Mouse (Mus musculus): ENCODE data around the gene Hk2. TPM values are rescaled to one million over a fixed set of nuclear protein-coding genes. Genes with fewer than 3 reads are reported as not detected.

Gene Hk2
- polyA plus RNA-seq, 1 experiment, result 31.5 TPM

DNA sequence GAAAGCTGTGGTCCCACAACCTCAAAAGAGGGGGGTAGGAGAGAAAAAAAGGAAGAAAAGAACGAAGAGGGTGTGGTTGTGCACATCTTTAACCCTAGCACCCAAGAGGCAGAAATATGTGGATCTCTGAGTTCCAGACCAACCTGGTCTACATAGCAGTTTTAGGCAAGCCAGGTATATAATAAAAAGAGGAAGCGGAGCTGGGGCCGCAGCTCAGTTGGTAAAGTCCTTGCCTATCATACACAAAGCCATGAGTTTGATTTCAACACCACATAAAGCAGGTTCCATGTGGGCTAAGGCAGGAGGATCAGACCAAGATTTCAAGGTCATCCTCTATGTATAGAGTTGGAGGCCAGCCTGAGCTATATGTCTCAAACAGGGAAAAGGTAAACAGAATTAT lies 4.0 kb downstream of the Hk2 start:
- no peak for DNase-seq (ENCODE audit: low read depth)

DNA sequence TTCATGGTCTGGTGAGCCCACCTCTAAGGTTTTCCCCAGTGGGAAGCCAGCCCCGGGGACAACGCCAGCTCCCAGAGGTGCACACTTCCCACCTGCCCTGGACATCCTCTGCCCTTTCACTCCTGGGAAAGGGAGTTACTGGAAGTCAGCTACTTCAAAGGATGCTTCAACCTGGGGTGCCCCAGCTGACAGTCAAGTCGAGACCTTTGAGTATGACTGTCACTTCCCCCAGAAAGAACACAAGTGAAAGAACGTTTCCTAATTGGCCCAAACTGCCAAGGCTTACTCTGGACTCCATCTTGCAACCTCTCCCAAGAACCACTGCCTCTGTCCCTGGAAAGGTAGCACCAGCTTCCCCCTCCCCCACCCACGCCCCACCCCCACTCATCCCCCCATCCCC lies 4.5 kb downstream of the Hk2 start:
- no peak for DNase-seq (ENCODE audit: low read depth)

DNA sequence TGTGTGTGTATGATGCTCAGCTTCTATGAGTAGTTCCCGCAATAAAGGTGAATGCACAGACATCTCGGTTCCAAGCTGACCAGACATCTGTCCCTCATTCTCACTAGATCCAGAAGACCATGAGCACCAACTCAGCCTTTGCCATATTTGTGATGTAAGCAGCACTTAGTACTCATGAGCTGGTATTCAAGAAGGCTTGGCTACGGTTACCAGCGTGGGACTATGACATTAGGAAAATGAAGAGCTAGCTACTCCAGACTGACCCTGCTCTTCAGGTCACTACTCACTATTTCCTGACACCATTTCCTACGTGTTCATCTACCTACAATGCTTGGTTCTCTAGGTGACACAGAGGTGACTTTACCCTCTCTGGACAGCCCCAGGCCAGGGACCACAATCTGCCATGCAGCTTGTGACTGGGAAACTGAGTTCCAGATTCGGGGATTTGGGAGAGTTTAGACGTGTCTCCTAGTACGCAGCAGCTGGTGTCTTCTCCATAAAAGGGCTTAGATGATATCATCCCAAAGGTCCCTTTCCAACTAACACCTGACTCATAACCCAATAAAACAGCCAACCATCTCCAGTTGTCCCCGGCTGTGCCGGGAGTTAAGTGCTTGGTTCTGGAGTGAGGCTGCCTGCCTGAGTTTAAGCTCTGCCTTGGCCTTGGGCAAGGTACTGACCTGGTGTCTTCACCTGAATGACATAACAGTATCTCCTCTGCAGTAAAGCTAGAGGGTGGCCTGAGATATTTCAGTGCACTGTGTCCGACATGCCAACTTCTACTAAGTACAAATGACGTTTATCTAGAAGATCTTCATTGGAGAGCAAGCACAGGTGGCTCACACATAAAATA lies 6.3 kb downstream of the Hk2 start:
- DNase-seq (ENCODE audit: low read depth), result no peak

GRCm38 (mm10) chr6:82766636-82767035 lies 7.6 kb downstream of the Hk2 start:
- DNase-seq (ENCODE audit: low read depth), result peak; percentile 98

DNA sequence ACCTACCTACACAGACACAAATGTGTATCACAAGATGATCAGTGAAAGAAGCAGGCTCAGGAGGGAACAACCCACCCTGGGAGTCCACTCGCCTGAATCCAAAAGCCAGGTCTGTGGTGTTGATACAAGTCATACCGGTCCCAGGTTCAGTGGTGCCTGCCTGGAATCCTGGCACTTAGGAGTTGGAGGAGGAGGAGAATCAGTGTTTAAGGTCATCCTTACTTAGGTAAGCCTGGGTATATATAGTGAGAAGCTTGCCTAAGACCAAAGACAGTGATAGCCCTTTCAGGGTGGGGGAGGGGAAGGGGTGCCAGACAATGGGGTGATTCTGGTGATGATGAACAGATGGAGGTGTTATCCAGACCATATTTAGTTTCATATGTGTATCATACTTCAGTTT lies 9.0 kb downstream of the Hk2 start:
- no peak for DNase-seq (ENCODE audit: low read depth)

DNA sequence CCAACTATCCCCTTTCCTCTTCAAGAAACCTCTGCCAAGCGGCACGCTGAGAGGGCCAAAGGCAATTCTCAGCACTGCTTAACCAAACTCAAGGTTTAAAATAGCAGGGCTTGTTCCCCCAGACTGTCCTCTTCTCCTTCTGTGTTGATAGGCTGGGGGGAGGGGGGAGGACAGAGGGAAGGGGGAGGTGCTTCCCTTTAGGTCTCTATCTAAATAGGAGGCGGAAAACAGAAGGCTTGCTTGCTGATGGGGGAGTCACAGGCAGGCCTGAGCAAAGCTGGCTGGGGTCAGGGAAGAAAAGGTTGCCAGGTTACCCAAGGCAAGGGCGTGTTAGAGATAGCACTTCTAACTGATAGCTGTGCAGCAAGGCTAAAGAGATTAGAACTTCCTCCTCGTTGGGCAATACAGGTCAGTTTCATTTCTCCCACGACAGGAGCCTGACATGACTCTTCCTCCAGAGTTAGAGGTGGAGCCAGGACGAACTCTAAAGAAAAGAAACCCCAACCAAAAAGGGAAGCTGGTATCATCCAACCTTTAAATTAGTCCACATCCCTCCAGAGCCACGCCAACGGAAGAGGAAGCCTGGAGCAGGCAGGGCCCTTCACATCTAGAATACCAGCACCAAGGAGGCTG lies 10.3 kb downstream of the Hk2 start:
- no peak for DNase-seq (ENCODE audit: low read depth)

GRCm38 (mm10) chr6:82762728-82763127 lies 11.5 kb downstream of the Hk2 start:
- DNase-seq (ENCODE audit: low read depth), result no peak

GRCm38 (mm10) chr6:82760749-82761357 lies 13.4 kb downstream of the Hk2 start:
- no peak for DNase-seq (ENCODE audit: low read depth)

- no peak for DNase-seq (ENCODE audit: low read depth)
Observed at GRCm38 (mm10) chr6:82759241-82759640, 15.0 kb downstream of the Hk2 start.

- no peak for DNase-seq (ENCODE audit: low read depth)
Observed at GRCm38 (mm10) chr6:82756799-82757210, 17.4 kb downstream of the Hk2 start.

DNA sequence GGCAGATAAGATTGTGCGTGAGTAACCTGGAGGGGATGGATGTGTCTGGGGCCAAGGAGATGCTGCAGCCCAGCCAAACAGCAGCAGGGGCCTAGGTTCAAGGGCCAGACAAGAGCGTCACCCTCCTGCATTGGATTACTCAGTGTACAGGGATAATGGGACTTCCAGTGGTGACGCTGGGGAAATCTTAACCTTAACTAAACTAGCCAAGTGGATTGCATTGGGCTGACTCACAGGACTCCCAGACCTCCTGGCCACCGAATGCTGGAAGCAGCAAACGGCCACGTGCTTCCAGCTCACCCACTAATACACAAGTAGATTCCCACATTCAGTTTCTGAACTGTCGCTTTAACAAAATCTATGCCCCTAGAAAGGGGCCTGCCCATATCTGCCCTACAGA lies 18.0 kb downstream of the Hk2 start:
- DNase-seq (ENCODE audit: low read depth), result no peak

DNA sequence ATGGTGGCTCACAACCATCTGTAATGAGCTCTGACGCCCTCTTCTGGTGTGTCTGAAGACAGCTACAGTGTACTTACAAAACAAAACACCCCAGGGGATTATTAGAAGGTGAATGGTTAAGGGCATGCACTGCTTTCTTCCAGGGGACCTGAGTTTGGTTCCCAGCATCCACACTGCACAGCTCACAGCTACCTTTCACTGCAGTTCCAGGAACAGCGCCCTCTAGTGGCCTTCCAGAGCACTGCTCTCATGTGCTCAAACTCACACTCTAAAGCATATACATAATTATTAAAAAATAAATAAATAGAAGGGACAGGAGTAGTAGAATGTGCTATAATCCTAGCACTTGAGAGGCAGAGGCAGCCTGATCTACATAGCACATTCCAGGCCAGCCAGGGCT lies 18.9 kb downstream of the Hk2 start:
- DNase-seq (ENCODE audit: low read depth), result no peak

DNA sequence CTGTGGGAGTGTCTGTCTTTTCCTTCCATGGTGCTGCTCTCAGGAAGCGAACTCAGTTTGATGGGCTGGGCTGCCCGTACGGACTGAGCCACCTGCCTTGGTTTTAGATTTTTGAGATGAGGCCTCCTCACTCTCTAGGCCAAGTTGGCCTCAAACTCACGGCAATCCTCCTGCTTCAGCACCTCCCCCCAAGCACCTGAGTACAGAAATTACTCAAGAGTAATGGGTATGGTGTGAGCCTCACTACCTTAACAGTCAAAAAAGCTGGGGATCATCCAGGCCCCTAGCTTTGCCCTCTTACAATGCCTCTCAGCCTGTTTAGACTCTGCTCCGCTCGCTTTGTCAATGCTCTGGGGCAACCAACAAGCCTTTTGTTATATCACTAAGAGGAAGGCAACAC lies 19.5 kb downstream of the Hk2 start:
- DNase-seq (ENCODE audit: low read depth), result no peak

GRCm38 (mm10) chr6:82753638-82754361 lies 20.5 kb downstream of the Hk2 start:
- DNase-seq (ENCODE audit: low read depth), result no peak

GRCm38 (mm10) chr6:82753061-82753460 lies 21.2 kb downstream of the Hk2 start:
- DNase-seq (ENCODE audit: low read depth), result no peak

GRCm38 (mm10) chr6:82751791-82752190 lies 22.5 kb downstream of the Hk2 start:
- DNase-seq (ENCODE audit: low read depth), result no peak

DNA sequence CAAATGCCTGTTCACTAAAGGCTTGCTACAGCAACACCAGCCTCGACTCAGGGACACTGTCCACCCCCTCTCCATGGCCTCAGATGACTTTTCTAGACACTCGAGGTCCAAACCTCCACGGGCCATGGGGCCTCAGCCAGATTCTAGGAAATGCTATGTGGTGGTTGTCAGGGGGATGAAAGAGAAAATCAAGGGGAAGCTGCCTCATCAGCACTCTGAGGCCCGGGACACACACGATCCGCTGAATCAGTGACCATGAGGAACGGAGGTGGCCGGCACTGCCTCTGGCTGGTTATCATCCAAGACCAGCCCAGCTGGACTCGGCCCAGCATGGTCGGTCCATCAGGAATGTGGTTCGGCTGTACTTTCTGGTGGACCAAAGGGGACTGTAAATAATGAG lies 23.2 kb downstream of the Hk2 start:
- DNase-seq (ENCODE audit: low read depth), result no peak

DNA sequence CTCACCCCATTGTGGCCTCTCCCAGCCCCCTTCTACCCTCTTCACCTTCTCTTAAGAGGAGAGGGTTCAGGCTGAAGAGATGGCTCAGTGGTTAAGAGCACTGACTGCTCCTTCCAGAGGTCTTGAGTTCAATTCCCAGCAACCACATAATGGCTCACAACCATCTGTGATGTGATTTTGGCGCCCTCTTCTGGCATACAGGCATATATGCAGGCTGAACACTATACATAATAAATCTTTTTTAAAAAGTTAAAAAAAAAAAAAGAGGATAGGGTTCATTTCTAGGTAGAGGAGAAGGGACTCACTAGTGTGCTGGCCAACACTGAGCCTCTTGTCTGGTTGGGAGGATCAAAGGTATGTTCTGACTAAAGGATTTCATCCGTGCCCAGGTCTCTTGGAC lies 24.2 kb downstream of the Hk2 start:
- no peak for DNase-seq (ENCODE audit: low read depth)

DNA sequence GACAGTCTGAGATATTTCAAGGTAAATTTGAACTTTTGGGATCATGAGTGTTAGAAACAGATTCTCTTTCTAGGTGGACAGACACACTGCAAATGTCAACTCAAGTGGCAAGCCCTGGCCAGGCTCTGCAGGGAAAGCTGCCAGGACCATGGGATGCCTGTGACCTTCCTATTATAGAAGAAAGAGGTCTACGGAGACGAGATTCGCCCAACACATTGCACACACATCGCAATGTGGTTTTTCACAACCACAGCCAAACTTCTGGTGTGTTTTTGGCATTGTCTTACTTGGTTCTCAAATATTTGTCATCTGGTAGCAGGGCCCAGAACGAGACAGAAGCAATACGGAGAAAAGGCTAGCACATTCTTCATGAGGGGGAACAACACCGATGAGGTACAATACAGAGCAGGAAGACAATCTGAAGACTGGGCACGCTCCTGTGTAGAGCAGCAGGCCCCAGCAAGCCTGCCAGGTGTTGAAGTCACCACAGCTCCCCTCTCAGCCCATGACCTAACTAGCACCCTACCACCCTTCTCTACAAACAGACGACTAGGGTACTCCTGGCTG lies 26.1 kb downstream of the Hk2 start:
- no peak for DNase-seq (ENCODE audit: low read depth)

GRCm38 (mm10) chr6:82747085-82747484 lies 27.2 kb downstream of the Hk2 start:
- no peak for DNase-seq (ENCODE audit: low read depth)

GRCm38 (mm10) chr6:82744553-82744952 lies 29.7 kb downstream of the Hk2 start:
- no peak for DNase-seq (ENCODE audit: low read depth)

GRCm38 (mm10) chr6:82741518-82741880 lies 32.8 kb downstream of the Hk2 start:
- DNase-seq (ENCODE audit: low read depth), result no peak

Measured in gonadal fat pad, adult 2 months (tissue).